Mouse (Mus musculus): ENCODE measurements around the gene Zfp619. TPM values are rescaled to one million over a fixed set of nuclear protein-coding genes. Genes with fewer than 3 reads are reported as not detected.
"Not testable (repeated sequence)": the region's sequence is repeated elsewhere in the genome, so short reads cannot be mapped to it uniquely, and the experiment has no call there.

Gene Zfp619
- total RNA-seq (2021), result 1 to 10 TPM; 2.3 to 2.6 TPM
- 0.07 and 0.12 TPM in 2 replicates for polyA plus RNA-seq (2012; rRNA removed)
- long read RNA-seq, result 0 reads

GRCm38 (mm10) chr7:39517616-39518177 is at the start of gene Zfp619:
Zfp619 (plus strand) TSS chr7:39517766.
- DNase-seq, result peak; percentile 96

GRCm38 (mm10) chr7:39479013-39479412 is 38.6 kb upstream of the Zfp619 start:
- DNase-seq, result no peak

GRCm38 (mm10) chr7:39484384-39484783 is 33.2 kb upstream of the Zfp619 start:
- no peak for DNase-seq

- DNase-seq, result peak; percentile 14
Measured at GRCm38 (mm10) chr7:39487159-39487853, 30.3 kb upstream of the Zfp619 start.

- DNase-seq, result no peak
Measured at GRCm38 (mm10) chr7:39487854-39488205, 29.7 kb upstream of the Zfp619 start.

GRCm38 (mm10) chr7:39494646-39495045 is 22.9 kb upstream of the Zfp619 start:
- DNase-seq, result no peak

GRCm38 (mm10) chr7:39504100-39504499 is 13.5 kb upstream of the Zfp619 start:
- no peak for DNase-seq

GRCm38 (mm10) chr7:39518362-39518761 is 796 bp downstream of the Zfp619 start:
- peak; percentile 21 for DNase-seq

- no peak for DNase-seq
Measured at GRCm38 (mm10) chr7:39523703-39524424, 6.3 kb downstream of the Zfp619 start.

GRCm38 (mm10) chr7:39543151-39543550 is 25.6 kb downstream of the Zfp619 start:
- DNase-seq, result no peak

GRCm38 (mm10) chr7:39544242-39545111 is 26.9 kb downstream of the Zfp619 start:
- peak; percentile 91 for DNase-seq

GRCm38 (mm10) chr7:39545134-39545533 is 27.6 kb downstream of the Zfp619 start:
- DNase-seq, result no peak

GRCm38 (mm10) chr7:39549336-39549735 is 31.8 kb downstream of the Zfp619 start:
- peak; percentile 26 for DNase-seq

- DNase-seq, result peak; percentile 97
Measured at GRCm38 (mm10) chr7:39551976-39552891, 34.7 kb downstream of the Zfp619 start.

- DNase-seq, result no peak
Measured at GRCm38 (mm10) chr7:39552993-39553392, 35.4 kb downstream of the Zfp619 start.

- no peak for DNase-seq
Measured at GRCm38 (mm10) chr7:39553871-39554270, 36.3 kb downstream of the Zfp619 start.

- no peak for DNase-seq
Measured at GRCm38 (mm10) chr7:39580066-39580465, 62.5 kb downstream of the Zfp619 start.

- DNase-seq, result no peak
Measured at GRCm38 (mm10) chr7:39580601-39581000, 63.0 kb downstream of the Zfp619 start.

- not testable (repeated sequence) for DNase-seq
Measured at GRCm38 (mm10) chr7:39586834-39587233, 69.3 kb downstream of the Zfp619 start.

- no peak for DNase-seq
Measured at GRCm38 (mm10) chr7:39588037-39588436, 70.5 kb downstream of the Zfp619 start.

- DNase-seq, result peak; percentile 49
Measured at GRCm38 (mm10) chr7:39588471-39589041, 71.0 kb downstream of the Zfp619 start.
